Mouse (Mus musculus) liver, embryonic 13.5 days (tissue): ENCODE measurements around the gene Dgkh. TPM values are rescaled to one million over a fixed set of nuclear protein-coding genes. Genes with fewer than 3 reads are reported as not detected.

ENCODE experiments used
- ATAC-seq: fragments of 200-750 bp; cut with Nextera tagmentation; 2 replicates; pipeline ENCODE4 v1.8.0; 2017; ENCODE audit warnings: low read depth, mild to moderate bottlenecking, moderate number of reproducible peaks, moderate library complexity
- DNase-seq: peaks from one replicate; pipeline ENCODE4 v3.0.0; 2022
- H3K27ac ChIP-seq: fragments of 300-500 bp; sonication (generic); 2 replicates; pipeline ENCODE4 v1.5.1; 2015; ENCODE audit warnings: moderate library complexity, mild to moderate bottlenecking, inconsistent platforms
- H3K27me3 ChIP-seq: fragments of 300-500 bp; sonication (generic); 2 replicates; pipeline ENCODE4 v1.6.1; 2015; ENCODE audit warnings: mild to moderate bottlenecking, inconsistent platforms
- H3K36me3 ChIP-seq: fragments of 300-500 bp; sonication (generic); 2 replicates; pipeline ENCODE4 v1.6.1; 2015; ENCODE audit warnings: mild to moderate bottlenecking, inconsistent platforms
- H3K4me1 ChIP-seq: fragments of 300-500 bp; sonication (generic); replicated peaks from 2 replicates; pipeline ENCODE4 v1.6.1; 2015; ENCODE audit warnings: inconsistent platforms
- H3K4me2 ChIP-seq: fragments of 300-500 bp; sonication (generic); 2 replicates; pipeline ENCODE4 v1.6.1; 2015; ENCODE audit warnings: inconsistent platforms, mild to moderate bottlenecking, moderate library complexity
- H3K4me3 ChIP-seq: fragments of 300-500 bp; sonication (generic); replicated peaks from 2 replicates; pipeline ENCODE4 v1.5.1; 2015; ENCODE audit warnings: mild to moderate bottlenecking, inconsistent platforms
- H3K9ac ChIP-seq: fragments of 300-500 bp; sonication (generic); 2 replicates; pipeline ENCODE4 v1.6.1; 2015; ENCODE audit warnings: mild to moderate bottlenecking, inconsistent platforms
- H3K9me3 ChIP-seq: fragments of 300-500 bp; sonication (generic); replicated peaks from 2 replicates; pipeline ENCODE4 v1.6.1; 2016; ENCODE audit warnings: inconsistent platforms
- WGBS: fragments of 180-500 bp; shearing (Covaris S2); methylation state at CpG from one replicate; pipeline ENCODE4 v1.1.7; 2015; ENCODE audit not compliant: insufficient replicate concordance; 5-methylcytosine and 5-hydroxymethylcytosine counted together
- polyA plus RNA-seq: library from polyadenylated mRNA; unstranded; fragments of >200 nt; fragmentation: Nextera tagmentation; extraction: Ambion mirVana; gene quantifications from 2 replicates; pipeline ENCODE4 v1.2.1, GENCODE M21; 2015

Gene Dgkh
- polyA plus RNA-seq, 1 experiment from 2014 or later, result 0.36 TPM

DNA sequence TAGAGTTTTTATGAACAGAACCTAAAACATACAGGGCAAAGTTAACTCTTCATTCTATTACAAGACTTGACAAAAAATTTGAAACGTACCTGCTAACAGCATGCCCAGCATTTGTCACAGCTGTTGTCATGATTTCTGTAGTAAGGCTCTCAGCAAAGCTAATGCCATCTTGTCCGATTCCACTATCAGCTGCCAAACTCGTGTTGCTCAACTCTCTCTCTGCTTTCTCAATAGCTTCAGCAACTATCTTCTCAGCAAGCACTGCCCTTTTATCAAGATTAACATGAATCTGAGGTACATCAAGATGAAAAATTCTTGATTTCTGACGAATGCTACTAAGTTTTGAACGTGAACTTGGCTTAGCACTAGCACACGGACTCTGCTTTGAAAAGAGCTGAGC is 222.8 kb downstream of the Dgkh start:
- Histone ChIP-seq H3K4me1 (no peaks in the 10 kb centered on the region), H3K27me3 (no peaks in the 10 kb centered on the region), H3K9ac (no peak overlapping the region), H3K36me3 (peaks cover 74% of the 10 kb centered on the region), H3K4me3 (no peak overlapping the region), H3K27ac (no peak overlapping the region), H3K9me3 (no peaks in the 10 kb centered on the region), H3K4me2 (no peak overlapping the region)
- WGBS, result 75% methylated on average over 6 of the region's 6 CpGs
- DNase-seq, result no peak
- no peak for ATAC-seq

Other genes with a start within 250 kb of the Dgkh start
- 6.9 and 9.4 TPM in 2 replicates for gene Akap11, start 196.0 kb downstream of the Dgkh start, polyA plus RNA-seq
- 6.0 and 8.0 TPM in 2 replicates for gene Vwa8, start 116.3 kb upstream of the Dgkh start, polyA plus RNA-seq